Mouse (Mus musculus) forebrain, embryonic 13.5 days (tissue): ENCODE results near the gene Pde2a. TPM values are rescaled to one million over a fixed set of nuclear protein-coding genes. Genes with fewer than 3 reads are reported as not detected.

Source experiments
- ATAC-seq: fragments of 200-750 bp; cut with Nextera tagmentation; 2 replicates; pipeline ENCODE4 v1.8.0; 2017
- H3K27ac ChIP-seq: fragments of 300-500 bp; sonication (generic); 2 replicates; pipeline ENCODE4 v1.5.1; 2015; ENCODE audit warnings: inconsistent platforms, mild to moderate bottlenecking, moderate library complexity
- H3K27me3 ChIP-seq: fragments of 300-500 bp; sonication (generic); 2 replicates; pipeline ENCODE4 v1.6.1; 2015; ENCODE audit warnings: mild to moderate bottlenecking, inconsistent platforms
- H3K36me3 ChIP-seq: fragments of 300-500 bp; sonication (generic); 2 replicates; pipeline ENCODE4 v1.6.1; 2015; ENCODE audit warnings: mild to moderate bottlenecking, inconsistent platforms; ENCODE audit not compliant: poor library complexity, severe bottlenecking
- H3K4me1 ChIP-seq: fragments of 300-500 bp; sonication (generic); 2 replicates; pipeline ENCODE4 v1.6.1; 2015; ENCODE audit warnings: inconsistent platforms
- H3K4me2 ChIP-seq: fragments of 300-500 bp; sonication (generic); 2 replicates; pipeline ENCODE4 v1.6.1; 2015; ENCODE audit warnings: inconsistent platforms, mild to moderate bottlenecking, moderate library complexity
- H3K4me3 ChIP-seq: fragments of 300-500 bp; sonication (generic); 2 replicates; pipeline ENCODE4 v1.5.1; 2015; ENCODE audit warnings: mild to moderate bottlenecking, inconsistent platforms
- H3K9ac ChIP-seq: fragments of 300-500 bp; sonication (generic); 2 replicates; pipeline ENCODE4 v1.6.1; 2015; ENCODE audit warnings: mild to moderate bottlenecking, inconsistent platforms
- H3K9me3 ChIP-seq: fragments of 300-500 bp; sonication (generic); replicated peaks from 2 replicates; pipeline ENCODE4 v1.6.1; 2016; ENCODE audit warnings: inconsistent platforms
- WGBS: fragments of 180-500 bp; shearing (Covaris S2); methylation state at CpG from one replicate; pipeline ENCODE4 v1.1.7; 2015; 5-methylcytosine and 5-hydroxymethylcytosine counted together
- polyA plus RNA-seq: library from polyadenylated mRNA; unstranded; fragments of >200 nt; fragmentation: Nextera tagmentation; extraction: Ambion mirVana; gene quantifications from 2 replicates; pipeline ENCODE4 v1.2.1, GENCODE M21; 2015

Gene Pde2a
- polyA plus RNA-seq, 1 experiment from 2014 or later: 26.2 TPM

- ATAC-seq: peak; percentile 57
- Histone ChIP-seq H3K9me3 (no peaks in the 10 kb centered on the region), H3K36me3 (no peaks in the 10 kb centered on the region), H3K27ac (no peak overlapping the region), H3K9ac (no peak overlapping the region), H3K27me3 (0 out of 2 replicates have a peak, but pooled peaks cover 12% of the 10 kb centered on the region), H3K4me1 (peaks cover 22% of the 10 kb centered on the region), H3K4me2 (no peak overlapping the region), H3K4me3 (no peak overlapping the region)
Measured at GRCm38 (mm10) chr7:101412796-101413195, 8.7 kb upstream of the Pde2a start.

- Histone ChIP-seq H3K27me3 (peaks cover 22% of the 10 kb centered on the region; the same call in 1 of the 2 replicates), H3K36me3 (no peaks in the 10 kb centered on the region), H3K4me2 (no peak overlapping the region), H3K27ac (peak overlapping the region; percentile 78; the same call in 1 of the 2 replicates), H3K9ac (no peak overlapping the region), H3K4me1 (peaks cover 27% of the 10 kb centered on the region), H3K9me3 (no peaks in the 10 kb centered on the region), H3K4me3 (no peak overlapping the region)
- WGBS: 55% methylated on average over 4 of the region's 4 CpGs
- ATAC-seq: no peak
Measured at GRCm38 (mm10) chr7:101414209-101414608, 7.3 kb upstream of the Pde2a start.

GRCm38 (mm10) chr7:101414661-101415511, 6.6 kb upstream of the Pde2a start:
- WGBS: 24% methylated on average over 6 of the region's 7 CpGs

GRCm38 (mm10) chr7:101415512-101416100, 5.9 kb upstream of the Pde2a start:
- Histone ChIP-seq H3K36me3 (no peaks in the 10 kb centered on the region), H3K9me3 (no peaks in the 10 kb centered on the region), H3K27ac (peak overlapping the region; percentile 78), H3K9ac (no peak overlapping the region), H3K4me1 (peaks cover 38% of the 10 kb centered on the region), H3K4me2 (no peak overlapping the region), H3K27me3 (peaks cover 31% of the 10 kb centered on the region), H3K4me3 (no peak overlapping the region)
- WGBS: 34% methylated on average over 8 of the region's 8 CpGs
- peak; percentile 57 for ATAC-seq

More at GRCm38 (mm10) chr7:101414661-101415511, 6.6 kb upstream of the Pde2a start:
- H3K4me2 ChIP-seq: no peak overlapping the region
- peaks cover 24% of the 10 kb centered on the region for H3K27me3 ChIP-seq
- H3K27ac ChIP-seq: peak overlapping the region; percentile 78
- H3K9ac ChIP-seq: no peak overlapping the region
- ATAC-seq: peak; percentile 72
- H3K9me3 ChIP-seq: no peaks in the 10 kb centered on the region
- H3K4me3 ChIP-seq: no peak overlapping the region
- H3K4me1 ChIP-seq: peaks cover 34% of the 10 kb centered on the region
- H3K36me3 ChIP-seq: no peaks in the 10 kb centered on the region

GRCm38 (mm10) chr7:101416391-101416790, 5.1 kb upstream of the Pde2a start:
- H3K27me3 ChIP-seq: peaks cover 32% of the 10 kb centered on the region
- H3K27ac ChIP-seq: no peak overlapping the region
- no peaks in the 10 kb centered on the region for H3K9me3 ChIP-seq
- peaks cover 44% of the 10 kb centered on the region for H3K4me1 ChIP-seq
- no peak overlapping the region for H3K4me2 ChIP-seq
- H3K9ac ChIP-seq: no peak overlapping the region
- no peak overlapping the region for H3K4me3 ChIP-seq
- no peak for ATAC-seq
- 68% methylated on average over 5 of the region's 5 CpGs for WGBS
- H3K36me3 ChIP-seq: no peaks in the 10 kb centered on the region

- Histone ChIP-seq H3K4me2 (peak overlapping the region; percentile 40), H3K9me3 (no peaks in the 10 kb centered on the region), H3K9ac (no peak overlapping the region), H3K36me3 (no peaks in the 10 kb centered on the region), H3K27ac (no peak overlapping the region), H3K4me1 (peaks cover 69% of the 10 kb centered on the region), H3K27me3 (peaks cover 36% of the 10 kb centered on the region), H3K4me3 (0 out of 2 replicates have a peak overlapping the region, but pooled peaks have one; percentile 4)
- ATAC-seq: no peak
- 4% methylated on average over 27 of the region's 27 CpGs for WGBS
Measured at GRCm38 (mm10) chr7:101419013-101419770, 2.3 kb upstream of the Pde2a start.

GRCm38 (mm10) chr7:101422069-101422468, 578 bp downstream of the Pde2a start:
- H3K9ac ChIP-seq: peak overlapping the region; percentile 61
- peaks cover 65% of the 10 kb centered on the region for H3K4me1 ChIP-seq
- peak overlapping the region; percentile 31 for H3K4me3 ChIP-seq
- no peaks in the 10 kb centered on the region for H3K9me3 ChIP-seq
- WGBS: 4% methylated on average over 3 of the region's 3 CpGs
- peak; percentile 5 for ATAC-seq
- peaks cover 31% of the 10 kb centered on the region for H3K27me3 ChIP-seq
- H3K36me3 ChIP-seq: no peaks in the 10 kb centered on the region
- H3K27ac ChIP-seq: no peak overlapping the region
- H3K4me2 ChIP-seq: peak overlapping the region; percentile 56

GRCm38 (mm10) chr7:101422646-101423045, 1.2 kb downstream of the Pde2a start:
- H3K27me3 ChIP-seq: peaks cover 25% of the 10 kb centered on the region
- 0 out of 2 replicates have a peak overlapping the region, but pooled peaks have one; percentile 31 for H3K4me3 ChIP-seq
- H3K4me1 ChIP-seq: peaks cover 68% of the 10 kb centered on the region
- no peaks in the 10 kb centered on the region for H3K9me3 ChIP-seq
- no peak for ATAC-seq
- no peak overlapping the region for H3K27ac ChIP-seq
- H3K9ac ChIP-seq: peak overlapping the region; percentile 61; the same call in 1 of the 2 replicates
- H3K4me2 ChIP-seq: peak overlapping the region; percentile 56
- 84% methylated on average over 8 of the region's 8 CpGs for WGBS
- H3K36me3 ChIP-seq: no peaks in the 10 kb centered on the region

GRCm38 (mm10) chr7:101423970-101424369, 2.5 kb downstream of the Pde2a start:
- WGBS: 57% methylated on average over 6 of the region's 6 CpGs
- Histone ChIP-seq H3K27ac (no peak overlapping the region), H3K4me2 (no peak overlapping the region)

GRCm38 (mm10) chr7:101426692-101427091, 5.2 kb downstream of the Pde2a start:
- H3K9ac ChIP-seq: no peak overlapping the region
- H3K9me3 ChIP-seq: no peaks in the 10 kb centered on the region
- WGBS: 68% methylated on average over 8 of the region's 8 CpGs
- H3K4me1 ChIP-seq: peaks cover 43% of the 10 kb centered on the region
- H3K27me3 ChIP-seq: 0 out of 2 replicates have a peak, but pooled peaks cover 4% of the 10 kb centered on the region
- no peak overlapping the region; the same call in 1 of the 2 replicates for H3K4me2 ChIP-seq
- no peak; the same call in 1 of the 2 replicates for ATAC-seq
- H3K4me3 ChIP-seq: no peak overlapping the region
- no peaks in the 10 kb centered on the region for H3K36me3 ChIP-seq
- H3K27ac ChIP-seq: no peak overlapping the region

More at GRCm38 (mm10) chr7:101423970-101424369, 2.5 kb downstream of the Pde2a start:
- ATAC-seq: no peak
- peaks cover 16% of the 10 kb centered on the region for H3K27me3 ChIP-seq
- no peak overlapping the region for H3K4me3 ChIP-seq
- peaks cover 65% of the 10 kb centered on the region for H3K4me1 ChIP-seq
- no peak overlapping the region for H3K9ac ChIP-seq
- H3K9me3 ChIP-seq: no peaks in the 10 kb centered on the region
- no peaks in the 10 kb centered on the region for H3K36me3 ChIP-seq

- no peak for ATAC-seq
- Histone ChIP-seq H3K9me3 (no peaks in the 10 kb centered on the region), H3K4me3 (no peak overlapping the region), H3K36me3 (no peaks in the 10 kb centered on the region), H3K4me1 (peaks cover 33% of the 10 kb centered on the region), H3K27ac (no peak overlapping the region), H3K27me3 (0 out of 2 replicates have a peak, but pooled peaks cover under 1% of the 10 kb centered on the region), H3K4me2 (no peak overlapping the region), H3K9ac (no peak overlapping the region)
- 8% methylated on average over 2 of the region's 2 CpGs for WGBS
Measured at GRCm38 (mm10) chr7:101427736-101428135, 6.2 kb downstream of the Pde2a start.
